Mouse (Mus musculus) neutrophil, adult 5-6 weeks (primary cell): ENCODE measurements around the gene Syce2. TPM values are rescaled to one million over a fixed set of nuclear protein-coding genes. Genes with fewer than 3 reads are reported as not detected.
"Not testable (repeated sequence)": the region's sequence is repeated elsewhere in the genome, so short reads cannot be mapped to it uniquely, and the experiment has no call there.

Source experiments
- ATAC-seq: fragments of 151-379, 151-347 bp; 2 replicates; pipeline ENCODE4 v1.8.0; 2017; ENCODE audit warnings: mild to moderate bottlenecking, moderate TSS enrichment; ENCODE audit not compliant: insufficient number of reproducible peaks, poor library complexity, low FRiP score, severe bottlenecking; ENCODE audit errors: extremely low read depth
- total RNA-seq: library from RNA; stranded (forward); fragments of 200-1000 nt; gene quantifications from 2 replicates; pipeline ENCODE4 v1.2.3, GENCODE M21; 2017

The Syce2 gene
- total RNA-seq: 4.4 and 5.5 TPM in 2 replicates

GRCm38 (mm10) chr8:84871376-84872308 is at the start of gene Syce2:
TSS of gene Syce2 (plus strand) at chr8:84872111.
- ATAC-seq: peak; percentile 57

GRCm38 (mm10) chr8:84822723-84823122 is 49.2 kb upstream of the Syce2 start, which contains the start of gene Dand5:
TSS of gene Dand5 (minus strand) at chr8:84822823.
- no peak for ATAC-seq

- peak; percentile 80 for ATAC-seq
Measured at GRCm38 (mm10) chr8:84823653-84824052, 48.3 kb upstream of the Syce2 start.

GRCm38 (mm10) chr8:84825636-84826035 is 46.3 kb upstream of the Syce2 start:
- ATAC-seq: peak; percentile 22; the same call in 1 of the 2 replicates

- not testable (repeated sequence) for ATAC-seq
Measured at GRCm38 (mm10) chr8:84826518-84826917, 45.4 kb upstream of the Syce2 start.

GRCm38 (mm10) chr8:84831490-84831889 is 40.4 kb upstream of the Syce2 start, which contains the start of gene Gadd45gip1:
TSS of gene Gadd45gip1 (plus strand) at chr8:84831522.
- ATAC-seq: peak; percentile 76

GRCm38 (mm10) chr8:84832034-84832717 is 39.7 kb upstream of the Syce2 start:
- peak; percentile 68 for ATAC-seq

- no peak for ATAC-seq
Measured at GRCm38 (mm10) chr8:84832759-84833742, 38.9 kb upstream of the Syce2 start.

- ATAC-seq: no peak
Measured at GRCm38 (mm10) chr8:84834002-84834865, 37.7 kb upstream of the Syce2 start.

GRCm38 (mm10) chr8:84834866-84835855 is 36.8 kb upstream of the Syce2 start:
- ATAC-seq: no peak

- no peak for ATAC-seq
Measured at GRCm38 (mm10) chr8:84837149-84837911, 34.6 kb upstream of the Syce2 start.

GRCm38 (mm10) chr8:84837912-84838470 is 33.9 kb upstream of the Syce2 start:
- ATAC-seq: no peak

- ATAC-seq: no peak
Measured at GRCm38 (mm10) chr8:84838513-84838912, 33.4 kb upstream of the Syce2 start.

GRCm38 (mm10) chr8:84839411-84839810 is 32.5 kb upstream of the Syce2 start:
- no peak for ATAC-seq

- no peak for ATAC-seq
Measured at GRCm38 (mm10) chr8:84839875-84840247, 32.0 kb upstream of the Syce2 start.
